Mouse (Mus musculus) retina, postnatal 1 day (tissue): ENCODE data around the gene E130114P18Rik.
A peak's percentile ranks its signal among the peaks of the same experiment; 100 is the strongest.

Experiments
- DNase-seq: peaks from one replicate; pipeline ENCODE4 v3.0.0-alpha.2; 2012

Gene E130114P18Rik

DNA sequence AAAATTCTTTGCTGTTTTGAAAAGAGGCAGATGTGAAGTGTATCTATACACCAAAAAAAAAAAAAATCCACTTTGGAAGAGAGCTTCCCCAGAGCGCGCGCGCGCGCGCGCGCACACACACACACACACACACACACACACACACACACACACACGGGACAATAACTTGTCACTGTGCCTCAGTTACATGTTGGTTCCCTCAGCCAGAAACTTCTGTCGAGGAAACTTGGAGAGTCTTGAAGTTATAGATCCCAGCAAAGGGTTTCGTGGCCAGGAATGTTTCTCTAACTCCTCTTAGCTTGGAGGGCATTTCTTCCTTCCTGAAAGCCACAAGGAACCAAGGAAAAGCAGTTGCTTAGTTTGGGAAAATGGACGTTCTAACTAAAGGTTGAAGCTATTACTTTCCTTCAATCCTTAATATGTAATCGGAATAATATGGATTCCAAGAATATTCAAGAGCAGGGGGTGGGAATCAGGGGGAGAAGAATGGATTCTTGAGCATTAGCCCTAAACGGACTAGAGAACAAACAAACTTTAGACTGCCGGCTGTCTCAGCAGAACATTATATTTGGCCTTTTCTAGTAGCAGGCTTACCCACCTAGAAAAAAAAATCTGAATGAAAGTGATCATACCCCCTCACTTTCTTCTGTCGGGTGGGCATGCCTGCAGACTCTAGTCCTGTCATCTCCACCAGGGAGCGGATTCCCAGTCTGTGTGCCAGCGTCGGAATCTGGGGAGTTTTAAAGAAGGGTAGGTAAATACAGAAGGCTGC, 2.2 kb downstream of the E130114P18Rik start:
- DNase-seq = peak; percentile 37

DNA sequence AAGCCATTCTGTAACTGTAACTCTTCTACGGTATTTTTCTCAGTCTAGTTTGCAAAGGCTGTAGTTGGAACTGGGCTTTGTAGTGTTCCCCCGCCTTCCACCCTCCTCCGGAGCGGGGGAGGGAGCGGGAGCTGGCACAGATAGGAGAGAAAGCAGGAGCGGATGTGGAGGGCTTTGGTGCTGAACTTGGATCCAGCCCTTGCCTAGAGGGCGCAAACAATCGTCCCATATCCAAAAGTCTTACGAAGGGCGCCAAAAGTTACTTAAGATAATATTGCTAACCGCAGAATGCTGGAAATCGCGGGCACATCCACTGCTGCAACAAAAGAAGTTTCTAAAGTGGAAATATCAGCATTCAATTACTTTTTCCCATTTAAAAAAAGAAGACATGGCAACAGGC, 2.8 kb downstream of the E130114P18Rik start:
- peak; percentile 78 for DNase-seq

DNA sequence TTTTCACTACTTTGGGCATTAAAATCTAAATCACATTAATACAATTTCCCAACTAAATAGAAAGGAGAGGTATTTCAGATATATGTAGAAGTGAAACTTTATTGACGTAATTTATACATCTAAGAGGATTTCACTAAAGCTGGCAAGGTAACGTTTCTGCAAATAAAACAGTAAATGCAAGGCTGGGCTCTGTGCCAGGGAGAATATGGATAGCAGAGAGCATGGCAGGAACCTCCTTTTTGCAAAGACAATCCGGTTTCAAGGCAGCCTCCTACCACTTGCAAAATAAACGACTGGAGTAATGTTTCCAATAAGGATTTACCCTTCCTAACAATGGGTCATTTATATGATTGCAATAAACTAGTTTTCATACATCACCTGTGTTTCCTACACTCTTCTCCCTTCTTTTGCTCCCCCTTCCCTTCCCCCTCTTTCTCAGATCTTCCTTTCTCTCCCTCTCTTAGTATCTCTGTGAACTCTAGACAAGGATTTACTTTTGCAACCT, 3.4 kb downstream of the E130114P18Rik start:
- DNase-seq = no peak

DNA sequence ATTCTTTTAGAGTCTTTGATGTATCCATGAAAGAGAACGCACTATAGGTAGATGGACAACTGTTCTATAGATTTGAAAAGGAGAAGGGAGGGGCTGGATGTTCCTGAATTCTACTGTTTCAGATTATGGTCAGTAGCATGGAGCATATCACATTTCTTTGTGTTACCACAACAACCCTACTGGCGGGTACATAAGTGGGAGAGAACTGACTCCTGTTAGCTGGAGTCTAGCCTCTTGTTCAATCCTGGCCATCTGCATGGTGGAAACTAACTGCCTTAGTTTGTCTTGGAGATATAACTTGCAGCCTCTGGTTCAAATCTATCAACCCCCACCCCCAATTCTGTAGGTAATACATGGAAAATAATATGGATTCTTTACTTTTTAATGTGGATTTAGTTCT, 4.1 kb downstream of the E130114P18Rik start:
- no peak for DNase-seq

DNA sequence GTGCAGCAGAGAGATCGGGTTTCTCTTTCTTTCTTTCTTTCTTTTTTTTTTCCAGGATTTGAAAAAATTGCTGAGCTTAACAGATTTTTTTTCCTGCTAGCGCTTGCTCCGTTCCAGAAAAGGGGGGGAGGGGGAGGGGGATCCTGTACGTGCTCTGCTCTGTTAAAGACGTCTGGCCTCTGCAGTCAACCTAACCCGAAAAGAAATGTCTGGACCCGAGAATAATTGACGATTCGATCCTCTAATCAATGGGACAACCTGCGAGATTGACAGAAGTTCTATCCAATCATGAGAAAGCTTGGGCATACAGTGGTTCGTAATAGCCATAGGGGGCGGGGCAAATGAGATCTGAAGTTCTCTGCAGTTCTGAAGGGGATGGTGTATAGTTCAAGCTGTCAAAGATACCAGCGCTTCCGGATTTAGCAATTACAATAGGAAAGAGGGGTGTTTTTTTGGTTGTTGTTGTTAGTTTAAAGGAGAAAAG, 4.7 kb downstream of the E130114P18Rik start:
- DNase-seq = peak; percentile 99

DNA sequence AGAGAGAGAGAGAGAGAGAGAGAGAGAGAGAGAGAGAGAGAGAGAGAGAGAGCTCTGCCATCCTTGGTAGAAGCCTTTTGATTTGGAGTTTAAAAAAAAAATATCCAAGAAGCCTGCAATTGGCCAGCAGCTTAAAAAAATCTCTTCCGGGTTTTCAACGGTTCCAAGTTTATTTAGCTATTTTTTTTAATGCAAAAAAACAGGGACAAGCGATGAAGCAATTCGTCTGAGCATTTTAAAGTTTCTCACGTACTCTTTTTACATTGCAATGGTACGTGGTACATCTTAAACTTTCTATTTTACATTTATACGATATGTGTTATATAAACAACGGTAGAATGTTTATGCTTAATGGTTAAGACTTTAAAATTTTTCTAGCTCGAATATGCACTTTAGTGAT, 5.2 kb downstream of the E130114P18Rik start, which contains the start of gene Nfia:
Gene Nfia (plus strand): TSS at position 94 of the 400 bp plus-strand sequence.
- no peak for DNase-seq

DNA sequence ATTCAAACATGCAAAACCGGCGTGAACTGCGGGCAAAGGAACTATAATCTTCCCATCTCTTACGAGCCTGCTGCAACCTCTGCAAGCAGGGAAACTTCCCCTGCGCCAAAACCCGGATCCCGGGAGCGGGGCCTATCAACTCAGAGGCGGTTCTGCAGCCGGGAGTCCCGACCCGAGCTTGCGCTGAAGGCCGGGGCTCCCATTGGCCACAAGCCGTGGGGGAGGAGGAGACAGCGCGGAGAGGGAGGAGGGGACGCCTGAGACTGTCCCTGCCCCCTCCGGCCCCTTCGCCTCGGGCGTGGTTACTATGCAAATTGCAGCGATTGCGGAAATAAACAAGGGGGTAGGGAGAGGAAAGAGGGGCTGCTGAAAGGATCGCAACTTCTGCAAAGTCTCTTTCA, 5.8 kb downstream of the E130114P18Rik start:
- peak; percentile 98 for DNase-seq

DNA sequence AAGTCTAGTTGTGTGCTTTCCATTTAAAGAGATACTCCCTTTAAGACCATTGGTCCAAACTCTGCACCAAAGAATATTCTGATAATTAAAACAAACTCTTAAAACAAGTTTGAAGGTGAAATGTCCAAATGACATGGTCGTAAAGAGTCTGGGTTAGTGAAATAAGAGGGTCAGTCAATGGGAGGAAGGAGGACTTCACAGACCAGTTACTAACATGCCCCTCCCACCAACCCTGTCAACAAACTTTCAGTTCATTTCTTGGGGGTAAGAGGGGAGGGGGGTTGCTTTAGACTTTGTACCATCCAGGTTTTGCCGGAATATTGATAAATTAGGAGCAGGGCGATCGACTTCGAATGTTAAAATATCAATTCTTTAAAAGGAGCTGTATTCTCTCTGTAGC, 6.5 kb downstream of the E130114P18Rik start:
- peak; percentile 31 for DNase-seq

DNA sequence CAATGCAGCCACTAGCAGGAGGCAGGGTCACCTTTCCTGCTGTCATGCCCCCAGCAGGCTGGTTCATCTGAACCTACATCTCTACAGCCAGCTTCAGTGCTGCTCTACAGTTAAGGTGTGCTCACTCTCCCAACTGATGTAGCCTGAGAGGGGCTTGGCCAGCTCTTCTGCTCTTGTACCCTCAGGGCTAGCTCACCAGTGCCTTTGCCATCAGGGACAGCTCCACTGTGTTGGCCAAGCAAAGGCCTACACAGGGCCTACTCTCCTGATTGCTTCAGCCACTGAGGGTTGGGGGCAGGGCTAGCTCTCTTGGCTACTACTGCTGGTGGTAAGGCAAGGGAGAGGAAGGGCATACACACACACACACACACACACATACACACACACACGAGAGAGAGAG, 8.0 kb downstream of the E130114P18Rik start:
- DNase-seq = no peak

DNA sequence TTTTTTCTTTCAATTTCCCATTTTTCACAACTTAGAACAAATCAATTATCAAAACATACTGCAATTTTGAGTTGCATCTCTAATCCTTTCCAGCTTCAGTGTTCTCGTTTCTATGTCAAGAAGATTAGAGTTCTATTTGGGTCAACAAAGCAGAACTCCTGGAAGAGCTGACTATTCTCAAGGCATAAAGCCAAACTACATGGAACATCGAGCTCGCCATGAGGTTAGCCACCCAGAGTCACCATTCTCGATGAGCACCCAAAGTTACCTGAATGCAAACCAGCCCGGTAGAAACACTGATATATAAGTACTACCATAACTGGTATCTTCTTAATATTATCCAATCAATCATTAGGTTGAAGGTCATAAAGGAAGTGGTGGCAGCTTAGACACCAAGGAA, 10.4 kb downstream of the E130114P18Rik start:
- DNase-seq = no peak

DNA sequence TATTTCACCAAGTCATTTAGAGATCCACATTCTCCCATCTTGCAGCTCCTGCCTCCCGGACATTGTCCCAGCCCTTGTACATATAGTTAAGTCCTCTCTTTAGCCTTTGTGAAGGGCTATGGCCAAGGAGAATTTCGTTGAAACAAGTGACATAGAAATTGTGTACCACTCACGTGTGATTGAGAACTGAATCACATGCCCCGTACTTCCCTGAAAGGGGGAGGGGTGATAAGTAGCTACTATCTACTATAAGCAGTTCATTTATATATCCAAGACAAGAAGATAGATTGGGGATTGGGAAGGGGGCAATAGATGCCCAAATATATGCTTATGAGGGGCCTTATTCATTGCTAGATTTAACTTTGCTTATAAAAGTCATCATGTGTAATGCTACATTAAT, 10.9 kb downstream of the E130114P18Rik start:
- no peak for DNase-seq

DNA sequence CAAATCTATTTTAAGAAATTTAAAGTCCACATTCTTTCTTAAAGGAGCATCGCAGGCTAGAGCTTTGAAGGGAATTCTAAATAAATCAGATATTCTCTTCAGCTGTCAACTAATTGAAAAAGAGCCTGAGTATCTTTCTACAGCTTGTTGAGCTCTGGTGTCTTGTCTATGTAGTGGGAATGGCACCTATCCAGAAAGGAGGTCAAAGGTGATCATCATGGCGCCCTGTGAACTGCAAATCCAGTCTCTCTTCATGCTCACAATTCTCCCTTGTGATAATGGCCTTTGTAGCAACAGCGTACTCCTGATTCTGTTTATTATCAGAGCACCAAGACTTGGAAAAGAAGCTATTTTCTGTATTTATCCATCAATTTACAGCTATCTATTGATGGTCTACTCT, 11.8 kb downstream of the E130114P18Rik start:
- no peak for DNase-seq

DNA sequence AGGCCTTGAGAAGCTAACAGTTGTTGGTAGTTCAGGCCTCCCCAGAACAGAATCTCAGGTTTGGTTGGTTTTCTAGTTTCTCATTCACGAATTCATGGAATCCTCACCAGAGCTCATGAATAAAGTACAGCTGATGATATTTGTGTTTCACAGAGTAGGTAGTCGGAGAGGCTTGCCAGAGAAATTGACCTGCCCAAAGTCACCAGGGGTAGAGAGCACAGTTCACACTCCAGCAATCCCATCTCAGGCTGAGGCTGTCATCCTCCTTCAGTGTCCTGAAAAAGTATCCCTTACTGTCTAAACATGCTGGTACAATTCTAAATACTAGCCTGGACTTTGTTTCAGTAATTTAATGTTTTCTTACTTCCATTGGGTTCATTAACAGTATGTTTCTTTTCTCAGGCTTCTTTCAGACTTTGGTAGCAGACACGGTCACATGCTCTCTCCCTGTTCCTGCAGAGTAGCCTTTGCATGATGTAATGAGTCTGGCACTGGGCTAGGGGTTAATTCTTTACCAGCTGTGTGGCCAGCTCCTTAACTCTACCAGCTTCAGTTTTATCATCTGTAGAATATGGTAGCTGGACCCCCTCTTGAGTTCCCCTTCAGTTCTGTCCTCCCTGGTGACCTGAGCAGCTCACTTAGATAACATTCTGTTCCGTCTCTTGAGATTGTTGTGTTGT, 12.4 kb downstream of the E130114P18Rik start:
- DNase-seq = no peak

DNA sequence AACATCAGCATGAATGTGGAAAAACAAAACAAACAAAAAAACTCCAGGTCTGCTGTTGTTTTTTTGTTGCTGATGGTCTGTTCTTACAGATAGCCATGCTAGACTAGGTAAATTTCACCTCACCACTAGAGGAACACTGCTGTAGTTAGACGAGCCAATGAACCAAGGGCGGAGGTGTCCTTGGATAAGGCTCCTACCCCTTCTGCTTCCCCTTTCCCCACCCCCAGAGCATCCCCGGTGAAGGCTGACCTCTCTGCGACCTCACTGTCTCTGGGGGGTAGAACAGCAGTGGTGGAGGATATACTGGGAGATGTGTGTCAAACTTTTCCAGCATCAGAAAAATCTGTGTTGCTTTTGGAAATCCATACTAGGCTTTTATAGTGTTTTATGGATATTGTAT, 13.3 kb downstream of the E130114P18Rik start:
- DNase-seq = no peak

DNA sequence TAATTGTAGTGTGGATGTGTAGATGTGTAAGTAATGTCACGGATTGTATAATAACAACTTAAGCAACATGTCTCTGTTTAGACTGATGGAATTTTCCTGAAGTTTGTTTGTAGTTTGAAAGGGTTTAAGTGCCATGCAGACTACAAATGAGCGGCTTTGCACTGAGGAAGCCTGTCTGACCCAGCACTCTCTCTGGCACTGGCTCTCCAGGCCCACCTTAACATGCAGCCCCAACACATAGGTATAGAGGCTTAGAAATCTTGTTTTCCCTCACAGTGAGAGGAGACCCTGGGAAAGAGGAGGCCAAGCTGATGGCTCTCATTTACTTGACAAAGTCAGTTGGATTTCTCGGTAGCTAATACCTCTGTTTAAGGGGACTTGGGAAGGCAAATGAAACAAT, 19.2 kb downstream of the E130114P18Rik start:
- no peak for DNase-seq

DNA sequence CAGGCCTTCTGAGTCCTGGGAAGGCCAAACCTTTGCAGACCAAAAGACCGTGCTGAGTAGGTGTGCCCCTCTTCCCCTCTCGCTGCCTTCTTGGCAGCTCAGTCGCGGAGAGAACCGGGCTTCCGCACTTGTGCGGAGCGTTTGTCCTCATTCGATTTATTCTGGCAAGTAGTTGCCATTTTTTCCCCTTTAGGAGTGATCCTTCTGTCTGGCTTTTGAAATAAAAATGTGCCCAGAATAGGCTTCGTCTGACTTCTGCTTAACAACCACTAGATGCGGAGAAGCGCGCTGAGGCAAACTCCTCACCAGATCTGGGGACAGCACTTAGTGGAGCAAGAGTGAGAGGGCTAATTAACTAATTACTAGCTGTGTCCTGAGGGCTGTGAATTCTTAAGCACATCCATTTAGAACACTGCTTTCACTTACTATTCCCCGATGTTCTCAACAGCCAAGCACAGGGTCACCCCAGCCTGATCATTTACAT, 19.9 kb downstream of the E130114P18Rik start:
- peak; percentile 76 for DNase-seq

DNA sequence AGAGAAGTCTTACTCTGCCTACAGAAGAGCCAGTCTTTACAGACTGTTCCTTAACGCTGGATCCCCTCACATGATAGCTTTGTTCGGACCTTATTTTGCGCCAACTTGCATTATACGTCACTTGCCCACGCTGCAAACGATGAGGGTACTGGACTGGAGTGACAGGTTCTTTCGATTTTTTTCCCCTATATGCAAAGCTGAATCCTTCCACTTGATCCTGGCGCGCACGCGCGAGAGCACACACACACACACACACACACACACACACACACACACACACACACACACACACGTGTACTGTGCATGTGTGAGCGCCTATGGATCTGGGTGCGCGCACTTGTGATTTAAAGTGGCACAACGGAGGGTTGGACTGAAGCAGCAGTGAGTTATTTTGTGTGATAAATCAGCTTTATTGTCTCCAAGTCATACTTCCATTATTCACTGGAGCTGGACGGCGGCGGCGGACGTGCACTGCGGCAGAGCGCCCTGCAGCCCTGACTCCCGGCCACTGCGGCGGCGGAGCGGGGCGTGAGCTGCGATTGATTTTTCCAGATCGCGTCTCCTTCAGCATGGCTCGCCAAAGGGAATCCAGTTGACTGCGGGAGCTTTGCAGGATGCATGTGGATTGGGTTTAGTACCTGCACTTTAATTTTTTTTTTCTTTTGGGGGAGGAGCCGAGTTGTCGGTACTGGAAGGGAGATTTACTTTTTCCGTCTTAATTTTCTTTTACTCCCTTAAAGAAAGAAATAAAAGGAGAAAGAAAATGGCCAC, 20.5 kb downstream of the E130114P18Rik start:
- peak; percentile 83 for DNase-seq

DNA sequence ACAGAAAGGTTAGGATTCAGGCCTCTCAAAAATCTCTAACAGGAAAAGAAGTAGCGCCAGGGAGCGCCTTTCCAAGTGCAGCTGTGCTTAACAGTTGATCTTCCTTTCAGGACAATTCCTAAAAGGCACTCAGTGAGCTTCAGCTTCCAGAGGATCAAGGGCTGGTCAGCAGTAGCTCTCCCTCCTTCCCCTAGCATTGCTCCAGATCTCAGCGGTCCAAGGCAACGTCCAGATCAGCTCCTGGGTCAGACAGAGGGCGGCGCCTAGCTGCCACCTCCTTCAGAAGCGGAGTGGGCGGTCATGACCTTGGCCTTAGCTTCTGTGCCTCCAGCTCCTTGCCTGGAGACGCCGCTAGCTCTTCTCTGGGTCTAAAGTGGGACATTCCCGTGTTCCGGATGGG, 23.6 kb downstream of the E130114P18Rik start:
- peak; percentile 58 for DNase-seq

DNA sequence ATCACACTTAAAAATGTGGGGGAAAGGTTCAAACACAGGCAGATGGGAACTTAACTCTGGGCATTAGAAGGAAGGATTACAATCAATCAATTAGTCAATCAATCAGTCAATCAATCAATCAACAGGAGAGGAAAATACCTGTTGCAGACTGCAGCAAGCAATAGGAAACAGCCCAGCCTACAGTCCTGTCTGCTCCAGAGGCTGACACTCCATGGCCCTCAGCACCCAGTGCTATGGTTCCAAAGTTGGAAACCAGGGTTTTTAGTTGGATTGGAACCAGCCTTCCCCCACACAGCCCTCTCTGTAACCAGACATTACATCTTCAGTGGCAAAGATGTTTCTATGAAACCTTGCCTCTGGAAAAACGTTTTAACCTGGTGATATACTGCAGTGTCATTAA, 24.4 kb downstream of the E130114P18Rik start:
- DNase-seq = no peak

DNA sequence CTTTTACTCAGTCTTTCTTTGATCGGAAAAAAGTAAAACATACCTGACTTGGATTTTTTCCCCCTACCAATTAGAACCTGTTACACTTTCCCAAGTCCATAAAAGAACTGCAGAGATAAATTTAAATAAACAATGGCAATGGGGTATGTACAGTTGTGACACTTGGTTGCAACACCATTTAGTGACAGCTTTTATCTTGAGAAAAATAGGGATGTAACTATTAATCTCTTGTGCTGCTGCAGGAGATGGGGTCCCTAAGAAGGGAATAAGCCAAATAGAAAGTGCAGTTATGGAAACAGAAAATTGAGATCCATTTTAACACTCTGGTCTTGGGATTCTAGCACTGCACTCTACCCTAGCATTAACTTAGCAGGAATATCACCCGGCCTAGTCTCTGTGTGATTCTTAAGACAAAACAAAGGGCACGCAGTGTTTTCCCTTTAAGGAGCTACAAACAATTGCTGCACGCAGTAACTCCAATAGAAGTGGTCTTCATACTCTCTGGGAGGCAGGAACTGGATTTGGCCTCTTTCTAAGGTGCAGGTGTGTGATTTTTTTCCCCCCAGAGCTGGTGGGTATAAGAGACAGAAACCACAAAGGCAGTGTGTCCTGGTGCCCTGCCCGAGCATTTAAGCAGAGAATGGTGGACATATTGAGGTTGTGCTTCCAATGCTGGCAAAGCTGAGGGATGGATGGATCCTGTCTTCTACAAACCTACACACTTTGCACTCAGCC, 25.4 kb downstream of the E130114P18Rik start:
- DNase-seq = no peak

DNA sequence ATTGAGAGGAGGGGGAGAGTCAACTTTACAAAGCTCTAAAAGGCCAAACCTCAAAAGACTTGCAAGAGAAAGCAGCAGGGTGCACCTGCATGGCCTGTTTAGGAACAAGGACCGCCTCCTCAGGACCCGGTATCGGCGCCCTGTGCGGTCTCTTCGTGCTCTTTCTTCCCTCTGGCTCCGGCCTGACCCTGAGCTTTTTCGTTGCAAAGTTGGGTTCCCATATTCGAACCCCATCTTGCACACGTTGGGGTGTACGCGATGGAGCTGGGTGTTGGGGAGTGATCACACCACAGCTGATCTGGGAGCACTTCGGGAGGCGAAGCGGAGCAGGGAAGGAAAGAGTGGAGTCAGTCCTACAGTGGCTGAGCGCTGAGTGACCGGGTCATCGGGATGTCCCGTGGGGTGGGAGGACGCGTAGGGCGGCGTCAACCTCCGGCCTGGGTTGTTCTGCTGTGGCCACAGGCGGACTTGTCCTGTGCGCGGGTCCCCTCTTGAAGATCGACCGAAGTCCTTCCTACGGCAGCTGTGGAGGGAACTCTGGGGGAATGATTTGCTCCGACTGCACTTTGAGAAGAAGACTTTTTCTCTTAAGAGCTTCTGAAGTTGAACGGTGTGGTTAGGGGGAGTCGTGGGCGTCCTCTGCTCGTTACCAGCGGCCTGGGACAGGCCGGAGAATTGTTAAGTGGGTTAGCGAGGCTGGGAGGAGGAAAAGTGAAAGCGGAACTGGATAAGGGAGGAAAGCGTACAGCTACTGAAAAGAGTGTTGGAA, 26.2 kb downstream of the E130114P18Rik start:
- DNase-seq = peak; percentile 62
